Comparison of ENCODE assay signal across 30 mouse cellular contexts in the genomic region with DNA sequence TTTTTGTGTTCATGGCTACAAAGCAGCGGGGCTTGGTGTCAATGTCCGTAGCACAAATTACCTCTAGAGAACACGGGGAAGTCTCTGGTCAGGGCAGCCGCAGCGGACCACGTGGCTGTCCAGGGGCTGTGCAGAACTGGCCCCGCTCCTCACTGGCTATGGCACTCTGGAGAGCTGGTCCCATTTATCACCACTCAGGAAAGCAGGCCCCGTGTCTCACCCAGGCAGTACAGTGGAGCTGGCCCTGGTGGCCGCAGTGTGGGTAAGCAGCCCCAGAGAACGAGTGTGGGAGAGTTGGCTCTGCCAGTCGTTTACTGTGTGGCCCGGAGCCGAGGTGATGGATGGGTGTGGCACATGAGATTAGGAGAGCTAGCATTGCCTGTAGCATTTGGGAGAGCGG.
DNase-seq lines count a peak whose midpoint lies in the region; ATAC-seq lines count a peak whose summit lies in the region.
"Had no signal": no experiment of that assay in that cellular context is flagged by ENCODE, and none has a peak within 500 bp of the region (broad histone marks: within the 10 kb centered on the region; RNA-seq: fewer than 3 reads in every experiment).

No protein-coding gene starts in this region.

- no peak for ATAC-seq in forebrain, embryonic 11.5 days (replicated peaks; ENCODE audit: low FRiP score)
- ATAC-seq in midbrain, embryonic 16.5 days = peak; percentile 18; the same call in 1 of the 2 replicates
- ATAC-seq: forebrain, embryonic 14.5 days; intestine, embryonic 16.5 days had no signal

- no peak for DNase-seq in forebrain, embryonic 10.5 days (ENCODE audit: extremely low spot score, low spot score)
- no peak for DNase-seq in forebrain, embryonic 11.5 days (ENCODE audit: low spot score)
- no peak for DNase-seq in midbrain, embryonic 10.5 days (ENCODE audit: low spot score)
- no peak for DNase-seq in embryonic facial prominence, embryonic 10.5 days (ENCODE audit: low spot score)
- DNase-seq in limb, embryonic 10.5 days (ENCODE audit: low spot score) = no peak
- no peak for DNase-seq in adrenal gland, adult 18-20 months (ENCODE audit: low spot score in 2 of 2)
- no peak for DNase-seq in gastrocnemius, postnatal 14 days
- DNase-seq: adrenal gland, adult 2 months; adrenal gland, postnatal 36 days; cerebellum, adult 2 months; cerebellum, postnatal 14 days; gastrocnemius, postnatal 36 days; heart, adult 18-20 months; heart, postnatal 36 days; kidney, adult 9 months; kidney, postnatal 14 days; liver, embryonic 13.5 days; lung, adult 18-20 months; lung, postnatal 14 days; right cerebral cortex, postnatal 4 days; thymus, postnatal 14 days had no signal

- H3K36me3 ChIP-seq in forebrain, embryonic 10.5 days (replicated peaks) = no peaks in the 10 kb centered on the region
- no peaks in the 10 kb centered on the region for H3K36me3 ChIP-seq in forebrain, embryonic 11.5 days (ENCODE audit: control insufficient read depth, insufficient read depth, low read length)
- H3K36me3 ChIP-seq in midbrain, embryonic 16.5 days (ENCODE audit: control insufficient read depth, insufficient read depth, low read length) = no peaks in the 10 kb centered on the region
- H3K36me3 ChIP-seq in midbrain, embryonic 10.5 days = no peaks in the 10 kb centered on the region
- no peaks in the 10 kb centered on the region for H3K36me3 ChIP-seq in embryonic facial prominence, embryonic 10.5 days (replicated peaks)
- no peaks in the 10 kb centered on the region for H3K36me3 ChIP-seq in limb, embryonic 10.5 days
- H3K36me3 ChIP-seq: hindbrain, embryonic 12.5 days; liver, embryonic 13.5 days; neural tube, embryonic 13.5 days had no signal

- no peaks in the 10 kb centered on the region for H3K27me3 ChIP-seq in forebrain, embryonic 10.5 days (ENCODE audit: poor library complexity, severe bottlenecking)
- no peaks in the 10 kb centered on the region for H3K27me3 ChIP-seq in forebrain, embryonic 11.5 days (ENCODE audit: control insufficient read depth, insufficient read depth, low read length)
- H3K27me3 ChIP-seq in midbrain, embryonic 16.5 days (ENCODE audit: control insufficient read depth, insufficient read depth, low read depth, low read length) = no peaks in the 10 kb centered on the region
- H3K27me3 ChIP-seq in midbrain, embryonic 10.5 days (ENCODE audit: low read depth, poor library complexity, severe bottlenecking) = no peaks in the 10 kb centered on the region
- no peaks in the 10 kb centered on the region for H3K27me3 ChIP-seq in embryonic facial prominence, embryonic 10.5 days (replicated peaks; ENCODE audit: low read depth, poor library complexity, severe bottlenecking)
- H3K27me3 ChIP-seq in limb, embryonic 10.5 days (ENCODE audit: low read depth, poor library complexity, severe bottlenecking) = no peaks in the 10 kb centered on the region
- H3K27me3 ChIP-seq: CH12.LX; hindbrain, embryonic 12.5 days; liver, embryonic 13.5 days; neural tube, embryonic 13.5 days had no signal

- intact Hi-C loops in gastrocnemius, postnatal 14 days (cut with DNase I; ENCODE audit: low total_unique reads) = no loop called here

- H3K4me1 ChIP-seq in forebrain, embryonic 10.5 days = peaks cover 11% of the 10 kb centered on the region
- no peaks in the 10 kb centered on the region for H3K4me1 ChIP-seq in forebrain, embryonic 11.5 days (replicated peaks; ENCODE audit: control insufficient read depth, insufficient read depth, low read length)
- peaks cover 2% of the 10 kb centered on the region; the same call in 1 of the 2 replicates for H3K4me1 ChIP-seq in midbrain, embryonic 16.5 days (ENCODE audit: control insufficient read depth, insufficient read depth, low read length)
- H3K4me1 ChIP-seq in midbrain, embryonic 10.5 days = peaks cover 12% of the 10 kb centered on the region; the same call in 1 of the 2 replicates
- peaks cover 28% of the 10 kb centered on the region for H3K4me1 ChIP-seq in embryonic facial prominence, embryonic 10.5 days
- peaks cover 13% of the 10 kb centered on the region for H3K4me1 ChIP-seq in limb, embryonic 10.5 days

- peak overlapping the region; percentile 44; the same call in 1 of the 2 replicates for H3K27ac ChIP-seq in forebrain, embryonic 10.5 days
- H3K27ac ChIP-seq in forebrain, embryonic 11.5 days (ENCODE audit: low read depth, low read length) = no peak overlapping the region
- H3K27ac ChIP-seq in midbrain, embryonic 16.5 days (ENCODE audit: low read length) = no peak overlapping the region
- no peak overlapping the region; the same call in 1 of the 2 replicates for H3K27ac ChIP-seq in midbrain, embryonic 10.5 days (replicated peaks)
- peak overlapping the region; percentile 54; the same call in 1 of the 2 replicates for H3K27ac ChIP-seq in embryonic facial prominence, embryonic 10.5 days (replicated peaks)
- H3K27ac ChIP-seq in limb, embryonic 10.5 days = 0 out of 2 replicates have a peak overlapping the region, but pooled peaks have one; percentile 34
- H3K27ac ChIP-seq: hindbrain, embryonic 12.5 days; layer of hippocampus, adult 2 months; left cerebral cortex, adult 2 months; liver, embryonic 13.5 days; neural tube, embryonic 13.5 days had no signal

- WGBS in forebrain, embryonic 10.5 days = 91% methylated on average over 14 of the region's 14 CpGs
- 89% methylated on average over 14 of the region's 14 CpGs for WGBS in forebrain, embryonic 11.5 days
- WGBS in midbrain, embryonic 16.5 days = 86% methylated on average over 14 of the region's 14 CpGs
- WGBS in midbrain, embryonic 10.5 days = 92% methylated on average over 14 of the region's 14 CpGs
- 89% methylated on average over 14 of the region's 14 CpGs for WGBS in embryonic facial prominence, embryonic 10.5 days
- WGBS in limb, embryonic 10.5 days = 83% methylated on average over 14 of the region's 14 CpGs

- H3K4me3 ChIP-seq in forebrain, embryonic 10.5 days = no peak overlapping the region
- no peak overlapping the region for H3K4me3 ChIP-seq in forebrain, embryonic 11.5 days (ENCODE audit: low read depth, low read length)
- H3K4me3 ChIP-seq in midbrain, embryonic 16.5 days (ENCODE audit: low read depth, low read length) = no peak overlapping the region
- no peak overlapping the region for H3K4me3 ChIP-seq in midbrain, embryonic 10.5 days
- H3K4me3 ChIP-seq in embryonic facial prominence, embryonic 10.5 days = no peak overlapping the region
- H3K4me3 ChIP-seq in limb, embryonic 10.5 days = no peak overlapping the region
- H3K4me3 ChIP-seq: hindbrain, embryonic 12.5 days; layer of hippocampus, adult 2 months; left cerebral cortex, adult 2 months; liver, embryonic 13.5 days; neural tube, embryonic 13.5 days had no signal

- H3K9me3 ChIP-seq in forebrain, embryonic 10.5 days = peaks cover 5% of the 10 kb centered on the region; the same call in 1 of the 2 replicates
- H3K9me3 ChIP-seq in forebrain, embryonic 11.5 days (ENCODE audit: control insufficient read depth, low read length) = no peaks in the 10 kb centered on the region
- no peaks in the 10 kb centered on the region for H3K9me3 ChIP-seq in midbrain, embryonic 16.5 days (replicated peaks; ENCODE audit: control insufficient read depth, low read length, poor library complexity, severe bottlenecking)
- H3K9me3 ChIP-seq in midbrain, embryonic 10.5 days (replicated peaks) = peaks cover 5% of the 10 kb centered on the region; the same call in 1 of the 2 replicates
- H3K9me3 ChIP-seq in embryonic facial prominence, embryonic 10.5 days = peaks cover 4% of the 10 kb centered on the region; the same call in 1 of the 2 replicates
- no peaks in the 10 kb centered on the region for H3K9me3 ChIP-seq in limb, embryonic 10.5 days (replicated peaks)
- H3K9me3 ChIP-seq: liver, embryonic 13.5 days; neural tube, embryonic 13.5 days had no signal

- H3K4me2 ChIP-seq in forebrain, embryonic 11.5 days (ENCODE audit: low read depth, low read length, severe bottlenecking) = no peak overlapping the region
- H3K4me2 ChIP-seq in midbrain, embryonic 16.5 days (ENCODE audit: low read length) = no peak overlapping the region
- H3K4me2 ChIP-seq: heart, embryonic 11.5 days; hindbrain, embryonic 12.5 days; liver, embryonic 13.5 days; neural tube, embryonic 13.5 days had no signal

- no peak overlapping the region for H3K9ac ChIP-seq in forebrain, embryonic 11.5 days (ENCODE audit: low read length)
- H3K9ac ChIP-seq in midbrain, embryonic 16.5 days (ENCODE audit: low read depth, low read length) = no peak overlapping the region
- H3K9ac ChIP-seq: hindbrain, embryonic 12.5 days; liver, embryonic 13.5 days; neural tube, embryonic 13.5 days had no signal

Comparison
In these comparisons a context has a peak if more than half of its experiments do, and no peak if none do; other contexts are left out.
1. H3K27ac ChIP-seq: peak in forebrain, embryonic 10.5 days (single experiment), embryonic facial prominence, embryonic 10.5 days (single experiment) and limb, embryonic 10.5 days (single experiment); none in forebrain, embryonic 11.5 days (single experiment), midbrain, embryonic 16.5 days (single experiment) and midbrain, embryonic 10.5 days (single experiment).